Mouse (Mus musculus) heart, embryonic 11.5 days (tissue): ENCODE results near the gene Prkar2a. TPM values are rescaled to one million over a fixed set of nuclear protein-coding genes. Genes with fewer than 3 reads are reported as not detected.
"Not testable (repeated sequence)": the region's sequence is repeated elsewhere in the genome, so short reads cannot be mapped to it uniquely, and the experiment has no call there.

Experiments
- ATAC-seq: fragments of 200-750 bp; cut with Nextera tagmentation; replicated peaks from 2 replicates; pipeline ENCODE4 v1.8.0; 2017; ENCODE audit warnings: moderate library complexity; ENCODE audit not compliant: insufficient number of reproducible peaks, low FRiP score, low TSS enrichment
- H3K27ac ChIP-seq: fragments of 300-500 bp; sonication (generic); 2 replicates; pipeline ENCODE4 v1.5.1; 2014; ENCODE audit warnings: mild to moderate bottlenecking, low read depth, low read length
- H3K27me3 ChIP-seq: fragments of 300-500 bp; sonication (generic); 2 replicates; pipeline ENCODE4 v1.6.1; 2014; ENCODE audit warnings: mild to moderate bottlenecking, low read length, mixed read lengths; ENCODE audit not compliant: control insufficient read depth, insufficient read depth
- H3K36me3 ChIP-seq: fragments of 300-500 bp; sonication (generic); 2 replicates; pipeline ENCODE4 v1.6.1; 2014; ENCODE audit warnings: mild to moderate bottlenecking, low read length, moderate library complexity, mixed read lengths; ENCODE audit not compliant: control insufficient read depth, insufficient read depth
- H3K4me1 ChIP-seq: fragments of 300-500 bp; sonication (generic); 2 replicates; pipeline ENCODE4 v1.6.1; 2014; ENCODE audit warnings: low read length; ENCODE audit not compliant: control insufficient read depth, insufficient read depth
- H3K4me2 ChIP-seq: fragments of 300-500 bp; sonication (generic); 2 replicates; pipeline ENCODE4 v1.6.1; 2014; ENCODE audit warnings: mild to moderate bottlenecking, moderate library complexity
- H3K4me3 ChIP-seq: fragments of 300-500 bp; sonication (generic); 2 replicates; pipeline ENCODE4 v1.5.1; 2014; ENCODE audit warnings: low read depth, low read length
- H3K9ac ChIP-seq: fragments of 300-500 bp; sonication (generic); 2 replicates; pipeline ENCODE4 v1.6.1; 2014; ENCODE audit warnings: mild to moderate bottlenecking, low read depth, low read length, moderate library complexity
- H3K9me3 ChIP-seq: fragments of 300-500 bp; sonication (generic); replicated peaks from 2 replicates; pipeline ENCODE4 v1.6.1; 2016; ENCODE audit warnings: low read length; ENCODE audit not compliant: control insufficient read depth
- WGBS: fragments of 180-500 bp; shearing (Covaris S2); extraction: QIAGEN DNeasy Blood & Tissue Kit; methylation state at CpG from one replicate; pipeline ENCODE4 v1.1.7; 2014; ENCODE audit not compliant: insufficient replicate concordance; 5-methylcytosine and 5-hydroxymethylcytosine counted together
- polyA plus RNA-seq: library from polyadenylated mRNA; unstranded; fragments of >200 nt; fragmentation: Nextera tagmentation; extraction: Ambion mirVana; gene quantifications from 2 replicates; pipeline ENCODE4 v1.2.1, GENCODE M21; 2014

Gene Prkar2a
- 29.8 and 33.7 TPM in 2 replicates for polyA plus RNA-seq

- Histone ChIP-seq H3K36me3 (no peaks in the 10 kb centered on the region), H3K4me3 (no peak within 1 kb of the TSS), H3K9ac (no peak within 1 kb of the TSS), H3K27ac (no peak within 1 kb of the TSS), H3K9me3 (no peaks in the 10 kb centered on the region), H3K27me3 (no peaks in the 10 kb centered on the region), H3K4me1 (peaks cover 6% of the 10 kb centered on the region; the same call in 1 of the 2 replicates), H3K4me2 (no peak within 1 kb of the TSS)
- ATAC-seq = no peak
- WGBS = 85% methylated on average over 1 of the region's 1 CpGs
Observed at GRCm38 (mm10) chr9:108689106-108689505, at the start of gene Prkar2a. Prkar2a (plus strand) TSS chr9:108689314.

- Histone ChIP-seq H3K9me3 (no peaks in the 10 kb centered on the region), H3K27ac (no peak overlapping the region), H3K9ac (no peak overlapping the region), H3K4me1 (no peaks in the 10 kb centered on the region), H3K27me3 (no peaks in the 10 kb centered on the region), H3K36me3 (no peaks in the 10 kb centered on the region), H3K4me3 (no peak overlapping the region), H3K4me2 (no peak overlapping the region)
- 89% methylated on average over 2 of the region's 2 CpGs for WGBS
- no peak for ATAC-seq
Observed at GRCm38 (mm10) chr9:108639825-108640224, 49.3 kb upstream of the Prkar2a start.

GRCm38 (mm10) chr9:108648166-108648565 is 40.9 kb upstream of the Prkar2a start:
- no peaks in the 10 kb centered on the region for H3K9me3 ChIP-seq
- H3K27ac ChIP-seq = peak overlapping the region; percentile 88
- H3K4me2 ChIP-seq = peak overlapping the region; percentile 85
- H3K9ac ChIP-seq = peak overlapping the region; percentile 83
- WGBS = 43% methylated on average over 10 of the region's 10 CpGs
- peaks cover 5% of the 10 kb centered on the region for H3K4me1 ChIP-seq
- H3K36me3 ChIP-seq = no peaks in the 10 kb centered on the region; the same call in 1 of the 2 replicates
- ATAC-seq = no peak
- no peaks in the 10 kb centered on the region for H3K27me3 ChIP-seq
- H3K4me3 ChIP-seq = peak overlapping the region; percentile 77

GRCm38 (mm10) chr9:108648611-108649560 is 40.2 kb upstream of the Prkar2a start, which contains the start of gene Arih2:
Arih2 (minus strand) TSS chr9:108649386.
- Histone ChIP-seq H3K4me2 (peak within 1 kb of the TSS; percentile 85), H3K4me1 (peaks cover 5% of the 10 kb centered on the region), H3K9ac (peak within 1 kb of the TSS; percentile 83), H3K36me3 (no peaks in the 10 kb centered on the region; the same call in 1 of the 2 replicates), H3K4me3 (peak within 1 kb of the TSS; percentile 77), H3K9me3 (no peaks in the 10 kb centered on the region), H3K27me3 (no peaks in the 10 kb centered on the region), H3K27ac (peak within 1 kb of the TSS; percentile 88)
- WGBS = under 1% methylated on average over 112 of the region's 112 CpGs
- peak; percentile 94 for ATAC-seq

GRCm38 (mm10) chr9:108649561-108650440 is 39.3 kb upstream of the Prkar2a start:
- WGBS = 21% methylated on average over 29 of the region's 29 CpGs
- ATAC-seq = no peak
- peaks cover 5% of the 10 kb centered on the region for H3K4me1 ChIP-seq
- no peaks in the 10 kb centered on the region for H3K9me3 ChIP-seq
- peak overlapping the region; percentile 77 for H3K4me3 ChIP-seq
- peak overlapping the region; percentile 85 for H3K4me2 ChIP-seq
- no peaks in the 10 kb centered on the region for H3K27me3 ChIP-seq
- peak overlapping the region; percentile 83 for H3K9ac ChIP-seq
- no peaks in the 10 kb centered on the region; the same call in 1 of the 2 replicates for H3K36me3 ChIP-seq
- peak overlapping the region; percentile 88 for H3K27ac ChIP-seq

GRCm38 (mm10) chr9:108654566-108655464 is 34.3 kb upstream of the Prkar2a start:
- Histone ChIP-seq H3K36me3 (no peaks in the 10 kb centered on the region), H3K4me2 (no peak overlapping the region), H3K27me3 (no peaks in the 10 kb centered on the region), H3K9me3 (no peaks in the 10 kb centered on the region), H3K9ac (no peak overlapping the region), H3K4me3 (no peak overlapping the region), H3K4me1 (peaks cover 3% of the 10 kb centered on the region; the same call in 1 of the 2 replicates), H3K27ac (no peak overlapping the region)
- no peak for ATAC-seq
- 78% methylated on average over 10 of the region's 10 CpGs for WGBS

- not testable (repeated sequence) for H3K9ac ChIP-seq, ATAC-seq, H3K36me3 ChIP-seq, H3K4me1 ChIP-seq, H3K4me2 ChIP-seq, H3K27me3 ChIP-seq, H3K4me3 ChIP-seq, H3K9me3 ChIP-seq, H3K27ac ChIP-seq
- 68% methylated on average over 7 of the region's 7 CpGs for WGBS
Observed at GRCm38 (mm10) chr9:108655865-108656264, 33.2 kb upstream of the Prkar2a start.
